Mouse (Mus musculus) forebrain, postnatal 0 days (tissue): ENCODE measurements around the gene Hist1h1d. TPM values are rescaled to one million over a fixed set of nuclear protein-coding genes. Genes with fewer than 3 reads are reported as not detected.
A peak's percentile ranks its signal among the peaks of the same experiment; 100 is the strongest.
"Not testable (repeated sequence)": the region's sequence is repeated elsewhere in the genome, so short reads cannot be mapped to it uniquely, and the experiment has no call there.

ENCODE experiments used
- ATAC-seq: fragments of 200-750 bp; cut with Nextera tagmentation; 2 replicates; pipeline ENCODE4 v1.8.0; 2017; ENCODE audit warnings: mild to moderate bottlenecking, moderate library complexity
- DNase-seq: peaks from one replicate; pipeline ENCODE4 v3.0.0-alpha.2; 2015
- H3K27ac ChIP-seq: fragments of 300-500 bp; sonication (generic); 2 replicates; pipeline ENCODE4 v1.5.1; 2014; ENCODE audit warnings: low read depth, mild to moderate bottlenecking, antibody characterized with exemption, low read length, moderate library complexity, mixed read lengths
- H3K27me3 ChIP-seq: fragments of 300-500 bp; sonication (generic); 2 replicates; pipeline ENCODE4 v1.6.1; 2014; ENCODE audit warnings: mild to moderate bottlenecking, low read length, mixed read lengths; ENCODE audit not compliant: insufficient read depth
- H3K36me3 ChIP-seq: fragments of 300-500 bp; sonication (generic); 2 replicates; pipeline ENCODE4 v1.6.1; 2014; ENCODE audit warnings: mild to moderate bottlenecking, moderate library complexity; ENCODE audit not compliant: insufficient read depth
- H3K4me1 ChIP-seq: fragments of 300-500 bp; sonication (generic); 2 replicates; pipeline ENCODE4 v1.6.1; 2014; ENCODE audit warnings: antibody characterized with exemption; ENCODE audit not compliant: insufficient read depth
- H3K4me2 ChIP-seq: fragments of 300-500 bp; sonication (generic); 2 replicates; pipeline ENCODE4 v1.6.1; 2014; ENCODE audit warnings: low read depth, mild to moderate bottlenecking, moderate library complexity
- H3K4me3 ChIP-seq: fragments of 300-500 bp; sonication (generic); 2 replicates; pipeline ENCODE4 v1.5.1; 2014; ENCODE audit warnings: low read depth, low read length, mixed read lengths
- H3K9ac ChIP-seq: fragments of 300-500 bp; sonication (generic); 2 replicates; pipeline ENCODE4 v1.6.1; 2014; ENCODE audit warnings: mild to moderate bottlenecking
- H3K9me3 ChIP-seq: fragments of 300-500 bp; sonication (generic); 2 replicates; pipeline ENCODE4 v1.6.1; 2016; ENCODE audit warnings: low read length
- CTCF ChIP-seq: sonication (generic); IDR thresholded peaks from 2 replicates; pipeline ENCODE4 v1.5.1; 2016; ENCODE audit warnings: antibody characterized with exemption, control low read depth, low read depth
- WGBS: fragments of 180-500 bp; shearing (Covaris S2); extraction: QIAGEN DNeasy Blood & Tissue Kit; methylation state at CpG from one replicate; pipeline ENCODE4 v1.1.7; 2014; 5-methylcytosine and 5-hydroxymethylcytosine counted together
- polyA plus RNA-seq: library from polyadenylated mRNA; unstranded; fragments of >200 nt; fragmentation: Nextera tagmentation; extraction: Ambion mirVana; gene quantifications from 2 replicates; pipeline ENCODE4 v1.2.1, GENCODE M21; 2015
- total RNA-seq: library from RNA; depleted of rRNA; stranded (reverse); fragments of >200 nt; gene quantifications from 2 replicates; pipeline ENCODE4 v1.2.3, GENCODE M21; 2014

The Hist1h1d gene
- total and polyA plus RNA-seq, 2 experiments from 2014 or later: 0.12 to 48.5 TPM

- TF ChIP-seq CTCF: no peak
- H3K4me2 ChIP-seq: no peak overlapping the region
- 80% methylated on average over 3 of the region's 3 CpGs for WGBS
Measured at GRCm38 (mm10) chr13:23541497-23541896, 11.6 kb upstream of the Hist1h1d start.

GRCm38 (mm10) chr13:23542225-23542980, 10.7 kb upstream of the Hist1h1d start:
- Histone ChIP-seq H3K4me2 (peak overlapping the region; percentile 74), H3K4me3 (peak overlapping the region; percentile 41), H3K9ac (peak overlapping the region; percentile 44; the same call in 1 of the 2 replicates)
- not testable (repeated sequence) for H3K4me1 ChIP-seq, H3K27ac ChIP-seq, H3K9me3 ChIP-seq, DNase-seq, H3K36me3 ChIP-seq, ATAC-seq, H3K27me3 ChIP-seq
- 4% methylated on average over 3 of the region's 3 CpGs for WGBS

More at GRCm38 (mm10) chr13:23541497-23541896, 11.6 kb upstream of the Hist1h1d start:
- Histone ChIP-seq H3K9me3 (no peaks in the 10 kb centered on the region), H3K36me3 (no peaks in the 10 kb centered on the region), H3K27me3 (no peaks in the 10 kb centered on the region), H3K4me1 (0 out of 2 replicates have a peak, but pooled peaks cover 4% of the 10 kb centered on the region), H3K9ac (no peak overlapping the region), H3K4me3 (no peak overlapping the region), H3K27ac (no peak overlapping the region)
- DNase-seq (no peak), ATAC-seq (no peak)

DNA sequence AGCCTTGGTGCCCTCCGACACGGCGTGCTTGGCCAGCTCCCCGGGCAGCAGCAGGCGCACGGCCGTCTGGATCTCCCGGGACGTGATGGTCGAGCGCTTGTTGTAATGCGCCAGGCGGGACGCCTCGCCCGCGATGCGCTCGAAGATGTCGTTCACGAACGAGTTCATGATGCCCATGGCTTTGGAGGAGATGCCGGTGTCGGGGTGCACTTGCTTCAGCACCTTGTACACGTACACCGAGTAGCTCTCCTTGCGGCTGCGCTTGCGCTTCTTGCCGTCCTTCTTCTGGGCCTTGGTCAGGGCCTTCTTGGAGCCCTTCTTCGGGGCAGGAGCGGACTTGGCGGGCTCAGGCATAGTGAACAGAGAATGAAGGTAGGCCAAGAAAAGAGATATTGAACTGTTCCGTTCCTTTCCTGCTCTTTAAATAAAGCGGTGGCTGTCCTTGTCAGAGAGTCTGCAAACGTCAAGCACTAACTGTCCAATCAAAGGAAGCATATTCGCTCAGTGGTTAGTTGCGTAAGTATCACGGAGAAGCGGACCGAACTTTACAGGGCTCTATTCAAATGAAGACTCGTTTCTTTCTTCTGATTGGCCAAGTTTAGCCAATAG, 10.0 kb upstream of the Hist1h1d start, which contains the start of gene Hist1h2bh:
Gene Hist1h2bh (minus strand): TSS at position 394 of the 609 bp plus-strand sequence.
- peak; percentile 91 for ATAC-seq
- H3K27ac ChIP-seq: peak within 1 kb of the TSS; percentile 86
- peak within 1 kb of the TSS; percentile 66 for H3K9ac ChIP-seq
- peak within 1 kb of the TSS; percentile 74 for H3K4me2 ChIP-seq
- H3K9me3 ChIP-seq, H3K36me3 ChIP-seq, H3K27me3 ChIP-seq, H3K4me1 ChIP-seq: not testable (repeated sequence)
- peak; percentile 89 for DNase-seq
- WGBS: 2% methylated on average over 29 of the region's 42 CpGs
- peak within 1 kb of the TSS; percentile 46 for H3K4me3 ChIP-seq

- Histone ChIP-seq H3K9me3 (no peaks in the 10 kb centered on the region), H3K4me3 (peak within 1 kb of the TSS; percentile 46), H3K9ac (peak within 1 kb of the TSS; percentile 66), H3K4me1 (0 out of 2 replicates have a peak, but pooled peaks cover 4% of the 10 kb centered on the region), H3K27me3 (no peaks in the 10 kb centered on the region), H3K4me2 (peak within 1 kb of the TSS; percentile 74), H3K36me3 (no peaks in the 10 kb centered on the region), H3K27ac (peak within 1 kb of the TSS; percentile 86)
- ATAC-seq (peak; percentile 95), DNase-seq (peak; percentile 92)
- TF ChIP-seq CTCF: no peak
- 1% methylated on average over 23 of the region's 45 CpGs for WGBS
Measured at GRCm38 (mm10) chr13:23543965-23544786, 8.9 kb upstream of the Hist1h1d start, which contains the start of gene Hist1h3f. Gene Hist1h3f (plus strand): TSS chr13:23544052.

DNA sequence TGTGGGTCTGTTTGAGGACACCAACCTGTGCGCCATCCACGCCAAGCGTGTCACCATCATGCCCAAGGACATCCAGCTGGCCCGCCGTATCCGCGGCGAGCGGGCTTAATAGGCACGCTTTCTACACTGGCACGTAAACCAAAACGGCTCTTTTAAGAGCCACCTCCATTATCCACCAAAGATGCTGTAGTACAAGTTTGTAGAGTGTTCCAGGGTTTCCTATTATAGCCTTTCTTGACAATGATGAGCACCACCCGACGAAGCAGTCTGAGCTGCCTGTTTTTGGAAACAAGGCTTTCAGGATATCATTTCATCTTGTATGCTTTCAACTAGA, 8.3 kb upstream of the Hist1h1d start:
- not testable (repeated sequence) for H3K36me3 ChIP-seq, H3K4me1 ChIP-seq, DNase-seq, H3K27ac ChIP-seq, H3K27me3 ChIP-seq, H3K9me3 ChIP-seq
- under 1% methylated on average over 11 of the region's 14 CpGs for WGBS
- Histone ChIP-seq H3K4me3 (peak overlapping the region; percentile 46), H3K4me2 (peak overlapping the region; percentile 44), H3K9ac (0 out of 2 replicates have a peak overlapping the region, but pooled peaks have one; percentile 22)
- peak; percentile 18 for ATAC-seq

DNA sequence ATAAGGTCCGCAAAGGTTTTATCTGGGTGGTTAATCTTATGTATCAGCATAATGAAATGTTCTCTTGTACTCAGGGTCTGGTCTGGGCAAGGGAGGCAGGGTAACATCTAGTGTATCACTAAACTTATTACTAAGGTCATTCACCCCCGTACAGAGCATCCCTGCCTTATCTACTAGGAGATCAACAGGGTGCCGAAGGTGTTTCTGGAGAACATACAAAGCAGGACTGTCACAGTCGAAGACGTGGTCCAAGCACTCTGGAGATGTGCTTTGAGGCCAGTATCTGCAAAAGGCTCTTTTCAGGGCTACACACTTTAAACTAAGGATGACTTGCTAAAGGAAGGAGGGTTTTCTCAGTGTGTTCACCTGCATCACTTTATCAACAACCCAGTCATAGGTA, 6.4 kb upstream of the Hist1h1d start:
- Histone ChIP-seq H3K9me3 (no peaks in the 10 kb centered on the region), H3K4me3 (no peak overlapping the region), H3K36me3 (no peaks in the 10 kb centered on the region), H3K4me1 (0 out of 2 replicates have a peak, but pooled peaks cover 8% of the 10 kb centered on the region), H3K27ac (no peak overlapping the region), H3K4me2 (no peak overlapping the region), H3K27me3 (no peaks in the 10 kb centered on the region), H3K9ac (no peak overlapping the region)
- ATAC-seq (no peak), DNase-seq (no peak)
- 78% methylated on average over 5 of the region's 5 CpGs for WGBS
- no peak for TF ChIP-seq CTCF
